Comparison of ENCODE assay signal across 20 mouse cellular contexts in the genomic region with DNA sequence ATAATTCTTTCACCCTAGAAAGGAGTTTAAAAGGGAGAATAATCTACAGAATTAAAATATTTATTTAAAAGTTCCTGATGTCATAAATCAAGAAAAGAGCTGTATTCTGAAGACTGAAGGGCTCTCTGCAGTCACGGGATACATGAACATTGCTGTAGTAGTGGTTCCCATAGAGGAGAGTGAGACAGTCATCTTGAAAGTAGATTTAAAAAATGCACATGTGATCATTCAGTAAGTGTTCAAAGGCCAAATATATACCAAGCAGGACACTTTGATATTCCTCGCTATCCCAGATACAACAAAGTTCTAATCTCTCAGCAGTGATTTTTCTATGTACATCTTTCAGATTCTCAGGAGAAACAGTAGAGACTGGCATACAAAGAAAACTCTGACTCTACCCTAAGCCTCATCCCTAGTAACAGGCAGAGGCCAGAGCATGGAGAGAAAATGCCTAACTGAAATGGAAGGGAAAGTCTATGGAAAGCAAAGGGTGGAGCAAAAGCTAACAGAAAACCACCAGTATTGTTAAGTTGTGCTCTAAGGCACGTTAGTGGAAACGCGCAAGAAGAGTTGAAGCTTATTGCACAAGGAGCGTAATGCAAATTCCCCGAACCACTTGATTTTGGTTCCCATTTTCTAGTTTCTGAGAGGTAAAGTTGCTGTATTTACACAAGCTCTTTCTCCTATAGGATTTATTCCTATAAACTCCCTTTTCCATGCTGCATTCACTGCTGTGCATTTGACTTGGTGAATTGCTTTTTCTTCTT. TPM values are rescaled to one million over a fixed set of nuclear protein-coding genes. Genes with fewer than 3 reads are reported as not detected.
DNase-seq lines count a peak whose midpoint lies in the region; ATAC-seq lines count a peak whose summit lies in the region.
"Had no signal": no experiment of that assay in that cellular context is flagged by ENCODE, and none has a peak within 500 bp of the region (broad histone marks: within the 10 kb centered on the region; RNA-seq: fewer than 3 reads in every experiment).

No protein-coding gene starts in this region.

- H3K27me3 ChIP-seq in liver, embryonic 12.5 days (replicated peaks) = no peaks in the 10 kb centered on the region
- H3K27me3 ChIP-seq: embryonic facial prominence, embryonic 15.5 days; heart, embryonic 13.5 days; hindbrain, embryonic 15.5 days had no signal

- H3K27ac ChIP-seq in liver, embryonic 12.5 days = no peak overlapping the region
- H3K27ac ChIP-seq: embryonic facial prominence, embryonic 15.5 days; forebrain, embryonic 10.5 days; gastrocnemius, adult 2 months; heart, embryonic 13.5 days; hindbrain, embryonic 15.5 days had no signal

- no peaks in the 10 kb centered on the region for H3K9me3 ChIP-seq in liver, embryonic 12.5 days (replicated peaks)
- H3K9me3 ChIP-seq: embryonic facial prominence, embryonic 15.5 days; forebrain, embryonic 10.5 days; heart, embryonic 13.5 days; hindbrain, embryonic 15.5 days had no signal

- H3K4me3 ChIP-seq in liver, embryonic 12.5 days = no peak overlapping the region
- H3K4me3 ChIP-seq: embryonic facial prominence, embryonic 15.5 days; erythroblast, embryonic 14.5 days; forebrain, embryonic 10.5 days; gastrocnemius, adult 2 months; heart, embryonic 13.5 days; hindbrain, embryonic 15.5 days had no signal

- no peak overlapping the region for H3K9ac ChIP-seq in liver, embryonic 12.5 days
- H3K9ac ChIP-seq: embryonic facial prominence, embryonic 15.5 days; heart, embryonic 13.5 days; hindbrain, embryonic 15.5 days had no signal

- ATAC-seq in common myeloid progenitor, adult 5-6 weeks (replicated peaks; ENCODE audit: low read depth, poor library complexity, severe bottlenecking) = 0 out of 2 replicates have a peak, but pooled peaks have one; percentile 45
- peak; percentile 81 for ATAC-seq in megakaryocyte progenitor cell, adult 5-6 weeks (replicated peaks; ENCODE audit: poor library complexity)
- ATAC-seq in liver, embryonic 12.5 days = no peak
- ATAC-seq: forebrain, embryonic 14.5 days had no signal

- 71% methylated on average over 7 of the region's 7 CpGs for WGBS in liver, embryonic 12.5 days (ENCODE audit: insufficient replicate concordance)

- H3K4me2 ChIP-seq in liver, embryonic 12.5 days = no peak overlapping the region
- H3K4me2 ChIP-seq: embryonic facial prominence, embryonic 15.5 days; heart, embryonic 13.5 days; hindbrain, embryonic 15.5 days had no signal

- no peaks in the 10 kb centered on the region for H3K4me1 ChIP-seq in liver, embryonic 12.5 days
- H3K4me1 ChIP-seq: embryonic facial prominence, embryonic 15.5 days; forebrain, embryonic 10.5 days; heart, embryonic 13.5 days; hindbrain, embryonic 15.5 days had no signal

- DNase-seq in lung, postnatal 36 days = peak; percentile 21
- DNase-seq in lung, postnatal 14 days = no peak
- no peak for DNase-seq in urinary bladder, postnatal 14 days (ENCODE audit: low spot score)
- DNase-seq in kidney, postnatal 4 days = no peak
- DNase-seq: adrenal gland, postnatal 10 days; cerebellum, adult 18-20 months; cerebellum, postnatal 10 days; embryo, embryonic 11 days; gastrocnemius, adult 2 months; gastrocnemius, postnatal 25 days; heart, postnatal 36 days had no signal

- no peaks in the 10 kb centered on the region for H3K36me3 ChIP-seq in liver, embryonic 12.5 days
- H3K36me3 ChIP-seq: embryonic facial prominence, embryonic 15.5 days; forebrain, embryonic 10.5 days; heart, embryonic 13.5 days; hindbrain, embryonic 15.5 days had no signal

RNA-seq across cellular contexts. Expression of a gene that starts 46.9 kb away (rescaled TPM):
- 43.9 and 47.0 TPM in 2 replicates for total RNA-seq in common myeloid progenitor, adult 5-6 weeks (2017)
- total RNA-seq in megakaryocyte progenitor cell, adult 5-6 weeks (2015) = 100 and 107 TPM in 2 replicates
- 81.5 and 87.4 TPM in 2 replicates for total RNA-seq in megakaryocyte progenitor cell, adult 5-6 weeks (2017)
- 40.9 and 42.3 TPM in 2 replicates for polyA plus RNA-seq in liver, embryonic 12.5 days (2016; fragmentation: Nextera tagmentation; extraction: Ambion mirVana)
